Mouse (Mus musculus) ES-E14 (cell line): ENCODE data around the gene Eif4e1b. TPM values are rescaled to one million over a fixed set of nuclear protein-coding genes. Genes with fewer than 3 reads are reported as not detected.

Source experiments
- DNase-seq: peaks from one replicate; pipeline ENCODE4 v3.0.0-alpha.2; 2013; ENCODE audit warnings: low read depth, low spot score
- H3K27ac ChIP-seq: 2 replicates; pipeline ENCODE4 v1.5.1; 2012; ENCODE audit warnings: low read depth, mild to moderate bottlenecking, low read length, moderate library complexity, mixed read lengths; ENCODE audit not compliant: poor library complexity, insufficient read depth, severe bottlenecking
- H3K36me3 ChIP-seq: 2 replicates; pipeline ENCODE4 v1.6.1; 2012; ENCODE audit warnings: mild to moderate bottlenecking, low read length, moderate library complexity, mixed read lengths; ENCODE audit not compliant: control insufficient read depth, poor library complexity, insufficient read depth, severe bottlenecking
- H3K4me1 ChIP-seq, 2 experiments: fragments of 150-350 bp in 1 of 2; sonication (generic) in 1 of 2; 2 replicates each; pipeline ENCODE4 v1.6.1; 2012; ENCODE audit warnings: low read length in 2 of 2, mild to moderate bottlenecking in 1 of 2, mixed read lengths in 1 of 2; ENCODE audit not compliant: control insufficient read depth in 2 of 2, insufficient read depth in 2 of 2, poor library complexity in 1 of 2
- H3K4me3 ChIP-seq, 2 experiments: fragments of 150-350 bp in 1 of 2; sonication (generic) in 1 of 2; 2 replicates each; pipeline ENCODE4 v1.5.1; 2012; ENCODE audit warnings: low read length in 2 of 2, low read depth in 1 of 2, mild to moderate bottlenecking in 1 of 2, mixed read lengths in 1 of 2; ENCODE audit not compliant: insufficient read depth in 1 of 2, poor library complexity in 1 of 2, severe bottlenecking in 1 of 2
- H3K9ac ChIP-seq: 2 replicates; pipeline ENCODE4 v1.6.1; 2012; ENCODE audit warnings: low read depth, mild to moderate bottlenecking, low read length, mixed read lengths; ENCODE audit not compliant: poor library complexity, insufficient read depth, severe bottlenecking
- H3K9me3 ChIP-seq: fragments of 150-350 bp; sonication (generic); 2 replicates; pipeline ENCODE4 v1.6.1; 2012; ENCODE audit warnings: low read depth, mild to moderate bottlenecking, low read length; ENCODE audit not compliant: control insufficient read depth, insufficient read depth
- CHD2 ChIP-seq: IDR thresholded peaks from 2 replicates; pipeline ENCODE4 v1.6.1; 2014; ENCODE audit warnings: mild to moderate bottlenecking, low read depth, low read length, inconsistent platforms
- HCFC1 ChIP-seq: IDR thresholded peaks from 2 replicates; pipeline ENCODE4 v1.6.1; 2012; ENCODE audit warnings: low read length, inconsistent platforms, borderline replicate concordance; ENCODE audit not compliant: insufficient read depth
- MAFK ChIP-seq: IDR thresholded peaks from 2 replicates; pipeline ENCODE4 v1.6.1; 2014; ENCODE audit warnings: mild to moderate bottlenecking, low read depth, low read length, inconsistent platforms; ENCODE audit not compliant: insufficient read depth
- ZC3H11A ChIP-seq: IDR thresholded peaks from 2 replicates; pipeline ENCODE4 v1.6.1; 2012; ENCODE audit warnings: low read depth, mild to moderate bottlenecking, inconsistent platforms, low read length, borderline replicate concordance
- ZNF384 ChIP-seq: IDR thresholded peaks from 2 replicates; pipeline ENCODE4 v1.6.1; 2012; ENCODE audit warnings: low read depth, low read length, inconsistent platforms
- in situ Hi-C, 2 experiments: fragments of 600-800 bp; cut with MboI; formaldehyde crosslinking; loops; one replicate each; pipeline ENCODE4 v1.15.1; 2025; ENCODE audit warnings: low sequenced_read_pairs in 2 of 2, inconsistent platforms in 1 of 2; ENCODE audit not compliant: unreplicated experiment in 2 of 2
- total RNA-seq: library from RNA; depleted of rRNA; stranded (reverse); fragments of 300-350 nt; gene quantifications from 2 replicates; pipeline ENCODE4 v1.2.3, GENCODE M21; 2012; rRNA removed

Gene Eif4e1b
- total RNA-seq, result 0.37 and 0.54 TPM in 2 replicates

DNA sequence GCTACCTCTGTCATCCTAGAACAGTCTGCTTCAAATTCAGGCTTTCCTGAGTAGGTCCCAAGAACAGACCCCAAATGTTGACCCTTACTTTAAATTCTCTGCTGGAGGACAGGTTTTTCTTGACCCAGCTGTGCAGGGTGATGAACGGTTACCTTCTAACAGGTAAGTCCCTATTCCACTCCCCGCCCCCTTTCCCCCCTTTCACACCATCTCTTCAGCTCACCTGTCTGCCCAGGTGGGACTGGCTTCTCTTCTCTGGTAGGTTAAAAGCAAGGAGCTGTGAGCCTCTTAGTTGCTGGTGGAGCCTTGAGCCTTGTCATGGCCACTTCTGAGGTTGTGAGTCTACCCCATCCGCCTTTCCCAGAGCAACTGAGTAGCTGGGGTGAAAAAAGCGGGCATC, at the start of gene Eif4e1b:
TSS of gene Eif4e1b (plus strand) at position 301 of the 400 bp plus-strand sequence.
- no peak for TF ChIP-seq HCFC1
- TF ChIP-seq CHD2, result no peak
- no peak for TF ChIP-seq ZNF384
- TF ChIP-seq MAFK, result no peak
- no peak for TF ChIP-seq ZC3H11A
- no peaks in the 10 kb centered on the region for H3K36me3 ChIP-seq
- no peak for DNase-seq
- H3K4me3 ChIP-seq, result no peak within 1 kb of the TSS
- H3K27ac ChIP-seq, result peak within 1 kb of the TSS; percentile 3; the same call in 1 of the 2 replicates
- H3K9ac ChIP-seq, result no peak within 1 kb of the TSS
- H3K4me1 ChIP-seq, result peaks cover 2 to 17% of the 10 kb centered on the region in 2 experiments; a peak in 2 of 4 replicates
- H3K9me3 ChIP-seq, result no peaks in the 10 kb centered on the region
- in situ Hi-C loops, result no loop called here

DNA sequence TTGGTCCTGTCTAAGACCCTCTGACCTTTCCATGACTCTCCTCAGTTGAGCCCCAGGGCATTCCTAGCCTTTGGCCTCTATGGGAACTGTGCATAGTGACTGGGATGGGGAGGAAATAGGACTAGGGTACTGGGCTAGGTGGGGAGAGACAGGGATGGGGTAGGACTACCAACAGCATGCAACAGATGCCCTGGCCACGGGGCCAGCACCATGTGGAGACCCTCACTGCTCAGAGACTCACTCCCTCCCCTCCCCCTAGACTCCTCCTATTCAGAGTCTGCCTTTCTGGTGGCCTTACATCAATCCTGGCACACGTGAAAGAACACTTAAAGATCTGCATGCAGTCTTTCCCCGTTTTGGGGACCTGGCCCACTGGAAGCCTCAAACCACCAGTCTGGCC, 46.9 kb upstream of the Eif4e1b start:
- DNase-seq, result no peak
- H3K9me3 ChIP-seq, result no peaks in the 10 kb centered on the region
- H3K4me3 ChIP-seq, result peak overlapping the region in 1 of 2 experiments; percentile 74; a peak in 2 of 4 replicates
- H3K36me3 ChIP-seq, result no peaks in the 10 kb centered on the region
- no peak overlapping the region; the same call in 1 of the 2 replicates for H3K9ac ChIP-seq
- H3K4me1 ChIP-seq, result 0 out of 4 replicates have a peak, but pooled peaks cover 0 to 4% of the 10 kb centered on the region in 2 experiments
- in situ Hi-C loops, result no loop called here
- H3K27ac ChIP-seq, result no peak overlapping the region
- no peak for TF ChIP-seq HCFC1
- no peak for TF ChIP-seq MAFK
- no peak for TF ChIP-seq ZNF384
- no peak for TF ChIP-seq CHD2
- no peak for TF ChIP-seq ZC3H11A

- Histone ChIP-seq H3K27ac (no peak overlapping the region), H3K9ac (peak overlapping the region; percentile 77), H3K9me3 (no peaks in the 10 kb centered on the region), H3K4me1 (0 out of 4 replicates have a peak, but pooled peaks cover 0 to 4% of the 10 kb centered on the region in 2 experiments), H3K4me3 (peak overlapping the region; percentile 74 to 82), H3K36me3 (no peaks in the 10 kb centered on the region)
- in situ Hi-C loops, result no loop called here
- TF ChIP-seq HCFC1, result no peak
- DNase-seq, result no peak
These were observed 46.1 kb upstream of the Eif4e1b start for GRCm38 (mm10) chr13:54737488-54738212.

DNA sequence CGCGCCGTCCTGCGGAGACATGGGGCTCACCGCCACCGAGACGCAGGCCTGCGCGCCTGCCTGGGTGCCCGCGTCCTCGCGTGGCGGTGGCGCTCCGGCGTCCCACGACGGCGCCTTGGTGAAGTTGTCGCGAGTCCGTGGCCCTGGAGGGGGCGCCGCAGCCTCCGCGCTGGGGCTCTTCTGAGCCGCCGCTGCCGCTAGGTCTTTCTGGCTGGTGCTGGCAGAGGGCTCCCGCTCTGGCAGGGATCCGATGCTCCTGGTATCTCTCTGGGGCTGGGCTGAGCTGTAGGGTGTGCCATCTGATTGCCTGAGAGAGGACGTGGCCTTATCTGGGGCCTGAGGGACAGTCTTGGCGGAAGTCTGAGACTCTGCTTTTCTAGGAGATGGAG, 45.6 kb upstream of the Eif4e1b start:
- in situ Hi-C loops, result no loop called here
- H3K27ac ChIP-seq, result no peak overlapping the region
- H3K4me3 ChIP-seq, result peak overlapping the region; percentile 74 to 82
- no peaks in the 10 kb centered on the region for H3K36me3 ChIP-seq
- no peak for DNase-seq
- H3K4me1 ChIP-seq, result 0 out of 4 replicates have a peak, but pooled peaks cover 0 to 4% of the 10 kb centered on the region in 2 experiments
- H3K9me3 ChIP-seq, result no peaks in the 10 kb centered on the region
- TF ChIP-seq ZNF384 (no peak), MAFK (no peak), ZC3H11A (no peak), HCFC1 (no peak), CHD2 (no peak)
- peak overlapping the region; percentile 77 for H3K9ac ChIP-seq

- TF ChIP-seq ZC3H11A (no peak), MAFK (no peak), HCFC1 (no peak), CHD2 (no peak), ZNF384 (no peak)
- Histone ChIP-seq H3K4me1 (0 out of 4 replicates have a peak, but pooled peaks cover 0 to 2% of the 10 kb centered on the region in 2 experiments), H3K27ac (no peak overlapping the region), H3K36me3 (no peaks in the 10 kb centered on the region), H3K4me3 (no peak overlapping the region), H3K9ac (no peak overlapping the region), H3K9me3 (no peaks in the 10 kb centered on the region)
- DNase-seq, result no peak
- in situ Hi-C loops, result no loop called here
These were observed 37.7 kb upstream of the Eif4e1b start for GRCm38 (mm10) chr13:54746110-54746509.
